Mouse (Mus musculus): ENCODE data around the gene Zfp809. TPM values are rescaled to one million over a fixed set of nuclear protein-coding genes. Genes with fewer than 3 reads are reported as not detected.
"Not testable (repeated sequence)": the region's sequence is repeated elsewhere in the genome, so short reads cannot be mapped to it uniquely, and the experiment has no call there.

Zfp809 gene
- 10 to 100 TPM; 26.0 to 26.4 TPM for total RNA-seq (2021)
- long read RNA-seq, experiment 1, partial matches to known transcripts = 0 of 3 reads
- long read RNA-seq, experiment 1, other reads (novel, unspliced or antisense) = 2 of 3 reads
- long read RNA-seq, experiment 2, partial matches to known transcripts = 0 of 6 reads
- long read RNA-seq, experiment 2, other reads (novel, unspliced or antisense) = 3 of 6 reads

GRCm38 (mm10) chr9:22225581-22226388 lies at the start of gene Zfp809:
Zfp809 (plus strand) TSS chr9:22225714.
- Histone ChIP-seq H3K4me3 (peak within 1 kb of the TSS; percentile 71), H3K27ac (peak within 1 kb of the TSS; percentile 93)
- peak; percentile 84 for TF ChIP-seq CTCF (conservative IDR thresholded peaks at IDR 0.05)
- DNase-seq (ENCODE audit: low spot score in 2 of 2) = peak; percentile 98 to 99

GRCm38 (mm10) chr9:22188025-22188611 lies 37.4 kb upstream of the Zfp809 start, which contains the start of gene Zfp872:
Zfp872 (plus strand) TSS chr9:22188090.
- Histone ChIP-seq H3K27ac (no peak within 1 kb of the TSS), H3K4me3 (peak within 1 kb of the TSS; percentile 48)
- no peak for TF ChIP-seq CTCF (conservative IDR thresholded peaks at IDR 0.05)
- peak in 1 of 2 experiments; percentile 11 for DNase-seq (ENCODE audit: low spot score in 2 of 2)

GRCm38 (mm10) chr9:22196412-22196811 lies 29.1 kb upstream of the Zfp809 start:
- no peak for TF ChIP-seq CTCF (conservative IDR thresholded peaks at IDR 0.05)
- no peak overlapping the region for H3K4me3 ChIP-seq
- DNase-seq (ENCODE audit: low spot score in 2 of 2) = no peak
- no peak overlapping the region for H3K27ac ChIP-seq

- Histone ChIP-seq H3K27ac (no peak overlapping the region), H3K4me3 (no peak overlapping the region)
- no peak for DNase-seq (ENCODE audit: low spot score in 2 of 2)
- no peak for TF ChIP-seq CTCF (conservative IDR thresholded peaks at IDR 0.05)
Observed at GRCm38 (mm10) chr9:22213785-22214194, 11.7 kb upstream of the Zfp809 start.

- no peak for TF ChIP-seq CTCF (conservative IDR thresholded peaks at IDR 0.05)
- Histone ChIP-seq H3K27ac (no peak overlapping the region), H3K4me3 (no peak overlapping the region)
- DNase-seq (ENCODE audit: low spot score in 2 of 2) = no peak
Observed at GRCm38 (mm10) chr9:22214549-22214948, 11.0 kb upstream of the Zfp809 start.

GRCm38 (mm10) chr9:22216705-22217104 lies 8.8 kb upstream of the Zfp809 start:
- Histone ChIP-seq H3K4me3 (no peak overlapping the region), H3K27ac (no peak overlapping the region)
- no peak for DNase-seq (ENCODE audit: low spot score in 2 of 2)
- no peak for TF ChIP-seq CTCF (conservative IDR thresholded peaks at IDR 0.05)

GRCm38 (mm10) chr9:22217858-22218493 lies 7.5 kb upstream of the Zfp809 start:
- no peak overlapping the region for H3K27ac ChIP-seq
- no peak for DNase-seq (ENCODE audit: low spot score in 2 of 2)
- TF ChIP-seq CTCF (conservative IDR thresholded peaks at IDR 0.05) = no peak
- no peak overlapping the region for H3K4me3 ChIP-seq

- no peak for TF ChIP-seq CTCF (conservative IDR thresholded peaks at IDR 0.05)
Observed at GRCm38 (mm10) chr9:22224066-22224465, 1.4 kb upstream of the Zfp809 start.

GRCm38 (mm10) chr9:22224536-22225503 lies 694 bp upstream of the Zfp809 start:
- TF ChIP-seq CTCF (conservative IDR thresholded peaks at IDR 0.05) = peak; percentile 49
- DNase-seq (ENCODE audit: low spot score in 2 of 2) = no peak
- peak overlapping the region; percentile 93 for H3K27ac ChIP-seq
- peak overlapping the region; percentile 71 for H3K4me3 ChIP-seq

More at GRCm38 (mm10) chr9:22224066-22224465, 1.4 kb upstream of the Zfp809 start:
- H3K4me3 ChIP-seq = no peak overlapping the region
- H3K27ac ChIP-seq = no peak overlapping the region
- DNase-seq (ENCODE audit: low spot score in 2 of 2) = no peak

GRCm38 (mm10) chr9:22226389-22226673 lies 817 bp downstream of the Zfp809 start:
- H3K4me3 ChIP-seq = peak overlapping the region; percentile 71
- H3K27ac ChIP-seq; DNase-seq (ENCODE audit: low spot score in 2 of 2): not testable (repeated sequence)

GRCm38 (mm10) chr9:22226846-22227245 lies 1.3 kb downstream of the Zfp809 start:
- Histone ChIP-seq H3K27ac (no peak overlapping the region), H3K4me3 (no peak overlapping the region)
- TF ChIP-seq CTCF (conservative IDR thresholded peaks at IDR 0.05) = no peak
- DNase-seq (ENCODE audit: low spot score in 2 of 2) = no peak

GRCm38 (mm10) chr9:22229386-22230026 lies 4.0 kb downstream of the Zfp809 start:
- Histone ChIP-seq H3K4me3 (no peak overlapping the region), H3K27ac (no peak overlapping the region)
- no peak for DNase-seq (ENCODE audit: low spot score in 2 of 2)
- no peak for TF ChIP-seq CTCF (conservative IDR thresholded peaks at IDR 0.05)
